Mouse (Mus musculus) ES-Bruce4 (cell line): ENCODE data around the gene Klf13.

Experiments used
- CTCF ChIP-seq: IDR thresholded peaks from one replicate; pipeline ENCODE4 v1.8.1; 2011; ENCODE audit warnings: low read depth, low read length
- EP300 ChIP-seq: IDR thresholded peaks from 2 replicates; pipeline ENCODE4 v1.6.1; 2011; ENCODE audit warnings: low read depth, low read length; ENCODE audit not compliant: insufficient read depth
- POLR2A ChIP-seq: IDR thresholded peaks from one replicate; pipeline ENCODE4 v1.8.1; 2011; ENCODE audit warnings: low read length; ENCODE audit not compliant: insufficient read depth

DNA sequence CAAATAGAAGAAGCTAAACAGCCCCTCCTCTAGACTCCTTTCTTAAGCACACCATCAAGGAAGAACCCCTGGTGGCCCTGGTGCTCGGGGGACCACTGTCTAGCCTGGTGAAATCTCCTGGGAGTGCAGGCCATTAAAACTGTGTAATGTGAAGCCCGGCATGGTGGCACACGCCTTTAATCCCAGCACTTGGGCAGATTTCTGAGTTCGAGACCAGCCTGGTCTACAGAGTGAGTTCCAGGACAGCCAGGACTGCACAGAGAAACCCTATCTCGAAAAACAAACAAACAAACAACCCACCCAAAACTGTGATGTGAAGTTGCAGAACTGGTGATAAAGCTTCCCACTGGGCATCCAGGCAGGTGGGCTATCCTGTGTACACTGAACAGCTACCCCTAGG, 24.9 kb upstream of the Klf13 start:
- no peak for TF ChIP-seq POLR2A
- TF ChIP-seq CTCF: no peak
- no peak for TF ChIP-seq EP300
